Mouse (Mus musculus): ENCODE results near the gene Uck1.
A peak's percentile ranks its signal among the peaks of the same experiment; 100 is the strongest.

Uck1 gene

DNA sequence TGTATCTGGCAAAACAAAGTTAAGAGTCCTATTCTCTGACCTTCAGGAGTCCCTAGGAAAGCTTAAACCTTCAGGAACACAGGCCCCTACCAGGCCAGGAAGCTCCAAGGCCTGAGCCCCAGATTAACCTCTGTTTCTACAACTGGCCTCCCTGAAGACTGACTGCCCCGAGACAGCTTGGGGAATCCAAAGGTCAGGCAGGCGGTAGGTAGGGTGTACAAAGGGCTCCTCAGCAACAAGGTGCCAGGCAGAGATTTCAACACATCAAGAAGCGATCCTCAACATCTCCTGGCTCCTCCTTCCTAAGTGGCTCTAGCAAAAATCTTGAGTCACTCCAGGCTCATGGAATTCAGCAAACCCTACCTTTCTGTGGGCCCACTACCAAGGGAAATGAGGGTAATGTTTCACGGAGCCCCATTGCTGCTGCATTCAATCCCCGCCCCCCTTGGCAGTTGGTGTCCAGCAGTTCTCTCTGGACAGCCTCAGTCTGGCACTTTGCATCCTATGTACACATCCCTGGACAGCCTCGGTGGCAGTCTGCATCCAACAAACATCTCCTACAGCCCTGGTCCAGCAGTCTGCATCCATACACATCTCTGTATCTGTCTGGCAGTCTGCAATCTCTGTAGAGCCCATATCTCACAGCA is 949 bp downstream of the Uck1 start:
- peak; percentile 28 for DNase-seq (ENCODE audit: low read depth)

- DNase-seq (ENCODE audit: low read depth) = no peak
Observed at GRCm38 (mm10) chr2:32256273-32256672, 3.7 kb downstream of the Uck1 start.

DNA sequence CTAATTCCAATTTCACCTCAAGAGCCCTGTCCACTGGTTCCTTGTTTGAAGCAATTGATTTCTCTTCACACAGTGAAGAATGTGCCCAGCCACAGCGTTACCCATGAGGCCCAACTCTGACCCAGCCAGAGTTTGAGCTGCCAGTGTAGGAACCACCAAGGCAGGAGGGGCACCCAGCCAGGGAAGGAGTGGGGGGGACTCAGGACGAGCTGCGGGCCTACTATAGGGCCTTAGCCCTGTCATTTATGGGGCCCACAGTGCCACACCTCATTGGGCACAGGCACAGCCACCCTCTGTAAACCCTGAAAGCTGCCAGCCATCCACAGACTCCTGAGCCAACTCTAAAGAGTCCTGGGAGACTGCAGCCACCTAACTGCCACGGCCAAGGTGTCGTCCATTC is 5.4 kb downstream of the Uck1 start:
- DNase-seq (ENCODE audit: low read depth) = no peak

DNA sequence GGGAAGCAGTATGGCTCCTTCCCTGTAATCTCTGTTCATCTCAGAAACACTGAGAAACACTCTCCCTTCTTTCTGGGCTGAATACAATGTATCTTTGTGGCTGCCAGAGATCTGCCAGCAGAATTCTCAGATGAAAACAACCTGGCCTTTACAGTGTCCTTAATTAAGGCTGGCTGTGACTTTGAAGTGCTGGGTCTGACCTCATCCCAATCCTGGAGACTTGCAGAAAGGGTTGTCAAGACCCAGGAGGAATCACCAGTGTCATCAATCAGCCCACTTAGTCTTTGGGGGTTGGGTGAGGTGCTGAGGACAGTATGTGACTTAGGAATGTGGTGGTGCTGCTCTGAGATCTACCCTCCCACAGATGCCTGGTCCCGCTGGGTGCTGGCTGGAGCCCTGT is 6.6 kb downstream of the Uck1 start:
- DNase-seq (ENCODE audit: low read depth) = no peak

DNA sequence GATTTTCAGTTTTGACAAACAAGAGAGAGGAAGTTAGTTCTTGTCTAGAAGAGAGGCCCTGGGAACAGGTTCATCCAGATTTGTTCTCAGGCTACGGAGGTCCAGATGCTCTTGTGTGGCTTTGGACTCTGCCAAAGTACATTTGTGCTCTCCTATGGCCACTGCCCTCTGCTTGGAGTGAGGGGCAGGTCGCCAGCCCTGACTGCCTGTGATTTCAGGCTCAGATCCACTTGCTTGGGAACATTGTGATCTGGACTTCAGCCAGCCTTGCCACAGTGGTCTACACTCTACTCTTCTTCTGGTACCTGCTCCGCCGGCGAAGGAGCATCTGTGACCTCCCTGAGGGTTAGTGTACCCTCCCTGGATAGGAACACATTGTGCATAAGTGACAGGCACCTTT is 7.3 kb downstream of the Uck1 start:
- no peak for DNase-seq (ENCODE audit: low read depth)

DNA sequence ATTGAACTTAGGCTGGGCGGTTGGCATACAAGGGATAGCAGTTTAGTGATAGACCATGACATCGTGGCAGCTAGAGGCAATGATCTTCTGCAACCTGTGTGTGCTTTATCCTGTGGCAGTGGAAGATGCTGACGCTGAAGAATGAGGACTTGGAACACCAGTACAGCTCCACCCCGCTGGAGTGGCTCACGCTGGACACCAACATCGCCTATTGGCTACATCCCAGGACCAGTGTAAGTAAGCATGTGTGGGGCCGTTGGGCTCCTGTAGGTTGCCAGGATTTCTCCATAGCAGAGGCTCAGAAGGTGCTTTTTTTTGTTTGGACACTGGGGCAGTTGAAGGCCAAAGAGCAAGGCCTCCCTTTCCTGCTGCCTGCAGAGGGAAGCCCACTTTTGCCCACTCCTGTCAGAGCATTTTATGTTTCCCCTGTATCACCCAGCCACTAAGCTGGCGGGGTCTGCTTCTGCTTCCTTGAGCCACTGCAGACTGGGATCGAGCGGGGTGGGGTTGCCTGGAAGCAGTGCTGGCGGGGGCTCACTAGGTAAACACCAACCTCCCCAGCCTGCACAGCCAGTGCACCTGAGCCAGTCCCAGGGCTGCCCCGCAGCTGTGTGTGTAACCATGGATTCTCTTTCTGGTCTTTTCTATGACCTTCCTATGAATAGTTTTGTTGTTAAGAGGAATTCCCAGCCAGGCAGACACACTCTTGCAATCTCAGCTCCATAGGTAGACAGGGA is 8.0 kb downstream of the Uck1 start:
- no peak for DNase-seq (ENCODE audit: low read depth)

DNA sequence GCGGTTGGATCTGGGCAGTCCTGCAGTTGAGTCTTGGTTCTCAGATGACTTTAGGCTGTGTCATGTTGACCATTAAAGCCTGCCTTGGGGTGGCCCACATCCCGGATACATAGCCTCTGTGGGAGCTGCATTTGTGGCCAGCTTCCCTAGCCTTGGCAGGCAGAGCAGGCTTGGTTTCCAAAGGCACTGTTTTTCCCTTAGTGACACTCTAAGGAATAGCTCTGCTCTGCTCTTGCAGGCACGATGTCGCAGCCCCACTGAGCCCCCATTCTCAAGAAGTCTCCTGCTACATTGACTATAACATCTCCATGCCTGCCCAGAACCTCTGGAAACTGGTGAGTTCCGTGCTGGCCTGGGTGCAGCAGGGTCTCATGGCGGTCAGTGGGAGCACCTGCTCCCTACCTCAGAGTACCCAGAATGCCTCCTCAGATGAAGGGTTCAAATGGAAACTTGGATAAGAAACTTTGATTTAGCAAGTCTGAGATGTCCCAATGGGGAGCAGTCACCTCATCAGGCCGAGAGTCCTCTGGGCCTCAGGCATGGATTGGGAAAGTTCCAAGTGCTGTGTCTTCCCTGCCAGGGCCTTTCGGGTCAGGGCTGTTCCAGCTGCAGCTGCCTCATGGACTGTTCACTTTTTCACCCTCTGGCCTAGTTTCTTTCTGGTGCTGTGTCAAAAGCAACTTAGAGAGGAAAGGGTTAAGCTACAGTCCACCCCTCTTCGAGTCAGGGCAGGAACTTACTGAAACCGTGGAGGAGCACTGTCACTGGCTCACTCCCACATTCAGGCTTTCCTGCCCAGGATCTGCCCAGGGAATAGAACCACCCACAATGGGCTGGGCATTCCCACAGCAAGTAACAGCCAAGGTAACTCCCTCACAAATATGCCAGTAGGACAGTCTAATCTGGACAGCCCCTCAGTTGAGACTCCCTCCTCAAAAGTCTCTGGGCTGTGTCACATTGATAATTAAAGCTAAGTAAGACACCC is 11.3 kb downstream of the Uck1 start:
- DNase-seq (ENCODE audit: low read depth) = no peak

GRCm38 (mm10) chr2:32246741-32247140 is 13.2 kb downstream of the Uck1 start:
- DNase-seq (ENCODE audit: low read depth) = no peak

- DNase-seq (ENCODE audit: low read depth) = no peak
Observed at GRCm38 (mm10) chr2:32242986-32243385, 17.0 kb downstream of the Uck1 start.

DNA sequence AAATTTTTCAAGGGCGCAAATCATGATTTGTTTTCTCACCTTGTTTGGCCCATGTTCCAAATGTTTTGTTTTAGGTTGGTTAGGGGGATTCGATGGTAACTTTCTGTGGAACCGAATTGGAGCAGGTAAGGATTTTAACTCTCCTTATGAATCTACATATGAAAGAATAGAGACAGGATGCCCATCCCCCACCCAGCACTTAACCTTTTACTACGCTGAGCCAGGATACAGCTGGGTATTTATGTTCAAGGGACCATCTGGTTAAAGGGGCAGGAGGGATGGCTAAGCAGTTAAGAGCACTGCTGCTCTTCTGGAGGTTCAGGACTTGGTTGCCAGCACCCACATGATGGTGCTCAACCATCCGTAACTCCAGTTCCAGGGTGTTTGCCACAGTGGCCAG is 19.4 kb downstream of the Uck1 start:
- DNase-seq (ENCODE audit: low read depth) = no peak

GRCm38 (mm10) chr2:32238708-32239435 is 21.1 kb downstream of the Uck1 start:
- no peak for DNase-seq (ENCODE audit: low read depth)

DNA sequence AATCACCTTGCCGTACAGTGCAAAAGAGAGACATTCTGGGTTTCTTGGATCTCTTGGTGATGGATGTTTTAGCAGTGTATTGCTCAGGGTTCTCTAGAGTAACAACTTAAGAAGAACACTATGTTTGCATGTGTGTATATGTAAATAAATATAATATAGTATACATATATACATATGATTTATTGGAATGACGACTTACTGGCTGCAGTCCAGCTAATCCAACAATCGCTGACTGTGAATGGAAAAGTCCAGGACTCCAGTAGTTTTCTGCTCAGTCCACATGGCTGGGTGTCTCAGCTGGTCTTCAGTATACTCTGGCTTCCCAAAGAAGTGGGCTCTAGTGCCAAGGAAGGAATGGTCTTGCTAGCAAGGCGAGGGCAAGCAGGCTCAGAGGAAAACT is 22.4 kb downstream of the Uck1 start:
- no peak for DNase-seq (ENCODE audit: low read depth)

DNA sequence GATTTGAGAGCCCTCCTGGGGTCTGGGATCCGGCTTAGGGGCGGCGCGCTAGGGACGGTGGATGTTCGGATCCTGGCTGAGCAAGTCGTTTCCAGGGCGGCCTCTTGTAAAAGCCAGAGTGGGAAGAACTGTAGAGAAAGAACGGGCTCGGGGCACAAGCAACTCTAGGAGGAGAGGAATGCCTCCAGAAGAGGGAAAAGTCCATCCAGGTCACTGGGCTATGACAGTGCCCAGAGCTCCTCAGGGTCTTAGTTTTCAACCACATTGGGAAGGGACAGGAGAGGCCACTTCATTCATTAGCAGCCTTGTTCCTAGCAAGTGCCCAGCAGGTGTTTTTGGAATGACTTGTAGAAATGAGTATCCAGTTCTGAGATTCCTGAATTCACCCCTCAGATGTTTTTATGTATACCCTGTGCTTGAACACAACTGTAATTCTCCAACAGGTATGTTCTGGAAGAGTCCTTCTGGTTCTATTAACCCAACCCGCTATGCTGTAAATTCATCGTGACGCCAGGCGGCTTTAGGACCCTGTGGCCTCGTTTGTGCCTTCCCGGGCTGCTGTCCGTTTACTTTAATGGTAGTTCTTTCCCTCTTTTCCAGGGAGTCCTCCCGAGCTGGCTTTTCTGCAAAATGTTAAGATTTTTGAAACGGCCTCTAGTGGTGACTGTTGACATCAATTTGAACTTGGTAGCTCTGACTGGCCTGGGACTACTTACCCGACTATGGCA is 23.0 kb downstream of the Uck1 start:
- DNase-seq (ENCODE audit: low read depth) = peak; percentile 70

DNA sequence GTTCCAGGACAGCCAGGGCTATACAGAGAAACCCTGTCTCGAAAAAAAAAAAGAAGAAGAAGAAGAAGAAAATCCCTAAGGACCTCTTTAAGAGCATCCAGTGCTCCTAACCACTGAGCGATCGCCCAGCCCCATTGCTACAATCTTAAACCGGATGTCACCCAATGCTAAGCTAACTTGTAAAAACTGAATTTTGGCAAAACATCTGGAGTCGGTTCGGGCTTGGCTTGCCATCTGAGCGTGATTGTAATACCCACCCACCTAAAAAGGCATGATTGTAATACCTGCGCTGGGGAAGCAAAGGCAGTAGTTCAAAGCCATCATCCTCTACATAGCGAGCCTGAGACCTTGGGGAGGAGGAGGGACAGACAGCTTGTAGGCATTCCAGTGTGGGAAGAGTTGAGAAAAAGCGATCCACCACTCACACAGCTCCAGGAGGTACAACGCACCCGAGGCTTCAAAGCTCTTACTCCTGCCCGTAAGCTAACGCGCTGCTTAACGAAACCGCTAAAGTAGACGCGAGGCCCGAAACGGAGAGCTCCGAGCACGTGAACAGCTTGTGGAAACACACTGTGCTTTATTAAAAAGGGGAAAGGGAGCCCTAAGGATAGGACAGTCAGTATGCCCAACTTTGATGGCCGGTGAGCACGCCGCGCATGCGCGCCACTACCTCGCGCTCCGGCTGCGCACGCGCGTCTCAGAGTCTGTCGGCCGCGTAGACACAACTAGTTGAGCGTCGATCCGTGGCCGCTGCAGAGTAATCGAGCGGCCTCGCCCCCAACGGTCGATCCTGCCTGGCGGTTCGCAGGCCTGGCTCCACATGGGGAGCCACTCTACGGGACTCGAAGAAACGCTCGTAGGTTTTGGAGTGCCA is 23.8 kb downstream of the Uck1 start, which contains the start of gene Pomt1:
TSS of gene Pomt1 (plus strand) at position 705 of the 874 bp plus-strand sequence.
- DNase-seq (ENCODE audit: low read depth) = peak; percentile 97

- DNase-seq (ENCODE audit: low read depth) = peak; percentile 38
Observed at GRCm38 (mm10) chr2:32235433-32235832, 24.5 kb downstream of the Uck1 start.

DNA sequence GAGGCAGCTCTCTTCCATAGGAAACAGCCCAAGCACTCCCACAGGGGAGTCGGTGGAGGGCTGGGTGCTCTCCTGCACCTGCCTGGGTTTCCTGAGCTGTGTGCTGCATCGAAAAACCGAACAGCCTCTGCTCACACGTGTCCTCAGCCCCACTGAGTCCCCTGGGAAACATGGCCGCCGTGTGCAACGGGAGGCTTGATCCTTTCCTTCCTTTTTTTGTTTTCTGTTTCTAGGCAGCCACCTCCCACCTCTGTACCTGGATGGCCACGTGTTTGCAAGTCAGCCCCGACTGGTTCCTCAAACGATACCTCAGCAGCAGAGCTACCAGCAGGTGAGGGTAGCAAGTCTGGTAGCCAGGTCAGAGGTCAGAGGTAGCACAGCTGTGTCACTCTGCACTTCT is 37.9 kb downstream of the Uck1 start:
- no peak for DNase-seq (ENCODE audit: low read depth)

- DNase-seq (ENCODE audit: low read depth) = no peak
Observed at GRCm38 (mm10) chr2:32221577-32221976, 38.4 kb downstream of the Uck1 start.

GRCm38 (mm10) chr2:32220969-32221368 is 39.0 kb downstream of the Uck1 start:
- DNase-seq (ENCODE audit: low read depth) = no peak

DNA sequence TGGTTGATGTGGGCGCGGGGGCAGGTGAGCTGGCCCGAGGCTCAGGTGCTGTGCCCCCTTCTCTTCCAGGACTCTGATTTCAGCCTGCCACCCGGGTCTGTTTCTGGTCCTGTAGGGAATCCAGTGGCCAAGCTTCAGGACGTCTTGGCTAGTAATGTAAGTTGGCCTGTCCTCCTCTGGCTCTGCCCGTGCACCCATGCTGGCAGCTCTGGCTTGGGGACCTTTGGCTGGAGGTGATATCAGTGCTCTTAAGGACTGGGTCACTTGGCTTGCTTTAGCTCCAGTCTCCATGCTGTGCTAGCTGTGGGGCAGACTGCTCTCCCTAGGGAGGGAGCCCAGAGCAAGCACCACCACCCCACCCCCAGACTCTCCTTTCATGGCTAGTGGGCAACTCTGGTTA is 39.9 kb downstream of the Uck1 start:
- no peak for DNase-seq (ENCODE audit: low read depth)

GRCm38 (mm10) chr2:32219501-32219900 is 40.5 kb downstream of the Uck1 start:
- DNase-seq (ENCODE audit: low read depth) = no peak
